Mouse (Mus musculus) heart, adult 2 months (tissue): Measurements from ENCODE around the gene Mapk8ip2. TPM values are rescaled to one million over a fixed set of nuclear protein-coding genes. Genes with fewer than 3 reads are reported as not detected.
A peak's percentile ranks its signal among the peaks of the same experiment; 100 is the strongest.

Experiments
- DNase-seq, 2 experiments: peaks; one replicate each; pipeline ENCODE4 v3.0.0; 2021
- H3K27ac ChIP-seq: fragments of 200-600 bp; 2 replicates; pipeline ENCODE4 v1.8.1; 2022
- H3K27me3 ChIP-seq: fragments of 200-500 bp; 2 replicates; pipeline ENCODE4 v1.6.1; 2012; ENCODE audit warnings: mild to moderate bottlenecking, low read length, inconsistent platforms, mixed read lengths; ENCODE audit not compliant: control insufficient read depth, insufficient read depth
- H3K36me3 ChIP-seq: fragments of 200-500 bp; 2 replicates; pipeline ENCODE4 v1.6.1; 2012; ENCODE audit warnings: low read length, inconsistent platforms; ENCODE audit not compliant: control insufficient read depth, insufficient read depth
- H3K4me1 ChIP-seq: fragments of 200-500 bp; 2 replicates; pipeline ENCODE4 v1.6.1; 2011; ENCODE audit warnings: low read length; ENCODE audit not compliant: control insufficient read depth, insufficient read depth
- H3K4me3 ChIP-seq: fragments of 200-600 bp; 2 replicates; pipeline ENCODE4 v1.8.1; 2022
- H3K79me2 ChIP-seq: fragments of 200-500 bp; replicated peaks from 2 replicates; pipeline ENCODE4 v1.6.1; 2012; ENCODE audit warnings: mild to moderate bottlenecking, inconsistent platforms, low read length, moderate library complexity, mixed read lengths; ENCODE audit not compliant: control insufficient read depth, insufficient read depth
- H3K9ac ChIP-seq: fragments of 200-500 bp; 2 replicates; pipeline ENCODE4 v1.6.1; 2012; ENCODE audit warnings: low read depth, mild to moderate bottlenecking, control low read depth, inconsistent platforms, low read length, mixed read lengths
- CTCF ChIP-seq: fragments of 200-600 bp; IDR thresholded peaks from 2 replicates; pipeline ENCODE4 v1.8.1; 2022; ENCODE audit warnings: antibody characterized with exemption, mild to moderate bottlenecking, moderate library complexity
- EP300 ChIP-seq: fragments of 200-500 bp; IDR thresholded peaks from 2 replicates; pipeline ENCODE4 v1.6.1; 2011; ENCODE audit warnings: low read depth, low read length, control low read depth; ENCODE audit not compliant: insufficient read depth
- POLR2A ChIP-seq: fragments of 200-500 bp; IDR thresholded peaks from 2 replicates; pipeline ENCODE4 v1.6.1; 2011; ENCODE audit warnings: mild to moderate bottlenecking, low read depth, low read length, control low read depth; ENCODE audit not compliant: insufficient read depth
- WGBS: fragments of 180-500 bp; shearing (Covaris S2); methylation state at CpG from one replicate; pipeline ENCODE4 v1.1.7; 2018; 5-methylcytosine and 5-hydroxymethylcytosine counted together
- intact Hi-C: fragments of 180-260 bp; cut with DNase I; formaldehyde crosslinking; loops from one replicate; pipeline ENCODE4 v1.15.1; 2025
- polyA plus RNA-seq: library from polyadenylated mRNA; depleted of rRNA; stranded (reverse); fragments of >200 nt; gene quantifications from 2 replicates; pipeline ENCODE4 v1.2.3, GENCODE M21; 2012; rRNA removed
- total RNA-seq, 2 experiments: library from RNA; stranded (reverse); gene quantifications; 2 replicates each; pipeline ENCODE4 v1.2.3; 2021

Gene Mapk8ip2
- total and polyA plus RNA-seq, 3 experiments, result 0.16 to 0.18 TPM; not detected in 1

DNA sequence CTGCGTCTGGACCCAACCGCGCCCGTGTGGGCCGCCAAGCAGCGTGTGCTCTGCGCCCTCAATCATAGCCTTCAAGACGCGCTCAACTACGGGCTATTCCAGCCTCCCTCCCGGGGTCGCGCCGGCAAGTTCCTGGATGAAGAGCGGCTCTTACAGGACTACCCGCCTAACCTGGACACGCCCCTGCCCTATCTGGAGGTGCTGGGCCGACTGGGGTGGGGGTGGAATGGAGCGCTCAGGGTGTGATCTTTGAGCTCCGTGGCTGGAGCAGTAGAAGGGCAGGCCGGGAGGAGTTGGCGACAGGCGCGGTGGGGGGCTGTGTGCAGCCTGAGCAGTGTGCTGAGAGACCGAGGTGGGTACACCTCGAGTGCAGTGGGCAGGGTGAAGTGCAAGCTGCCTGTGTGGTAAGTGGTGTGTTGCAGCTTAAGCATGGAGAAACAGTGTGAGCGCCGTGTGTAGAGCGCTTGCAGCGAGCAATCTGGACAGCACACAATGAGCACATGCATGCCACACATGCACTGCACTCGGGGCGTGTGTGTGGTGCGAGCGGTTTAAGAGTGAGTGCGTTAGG lies 46.6 kb downstream of the Mapk8ip2 start:
- peak overlapping the region; percentile 53 for H3K27ac ChIP-seq
- TF ChIP-seq EP300 (0 out of 2 replicates have a peak, but pooled peaks have one; percentile 4), CTCF (no peak)
- intact Hi-C loops, result loop anchor here (2.0 kb wide), 1 partner anchor 20 kb away; no protein-coding TSS in a partner anchor
- H3K36me3 ChIP-seq, result peaks cover 4% of the 10 kb centered on the region; the same call in 1 of the 2 replicates
- peak overlapping the region; percentile 69 for H3K9ac ChIP-seq
- peaks cover 2% of the 10 kb centered on the region; the same call in 1 of the 2 replicates for H3K79me2 ChIP-seq
- peaks cover 3% of the 10 kb centered on the region; the same call in 1 of the 2 replicates for H3K27me3 ChIP-seq
- H3K4me1 ChIP-seq, result peaks cover 20% of the 10 kb centered on the region
- H3K4me3 ChIP-seq, result peak overlapping the region; percentile 76
- 6% methylated on average over 35 of the region's 35 CpGs for WGBS
- no peak for DNase-seq

DNA sequence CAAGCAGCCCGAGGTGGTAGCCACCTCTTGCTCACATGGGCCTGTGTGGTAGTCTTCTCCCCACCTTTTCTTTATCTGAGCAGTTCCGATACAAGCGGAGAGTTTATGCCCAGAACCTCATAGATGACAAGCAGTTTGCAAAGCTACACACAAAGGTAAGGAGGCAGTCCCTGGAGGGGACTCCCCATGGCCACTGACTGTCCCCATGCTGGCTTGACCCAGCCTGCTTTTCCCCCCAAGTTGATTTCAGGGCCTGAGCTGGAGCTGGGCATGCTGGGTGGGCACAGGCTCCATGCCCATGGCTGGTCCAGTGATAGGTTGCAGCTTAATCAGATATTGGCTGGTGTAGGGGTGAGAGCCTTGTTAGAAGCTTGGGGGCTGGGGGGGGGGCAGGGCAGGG lies 47.6 kb downstream of the Mapk8ip2 start:
- peaks cover 17% of the 10 kb centered on the region for H3K4me1 ChIP-seq
- H3K36me3 ChIP-seq, result peaks cover 4% of the 10 kb centered on the region; the same call in 1 of the 2 replicates
- peaks cover 2% of the 10 kb centered on the region; the same call in 1 of the 2 replicates for H3K79me2 ChIP-seq
- intact Hi-C loops, result loop anchor here (2.0 kb wide), 1 partner anchor 19 kb away; no protein-coding TSS in a partner anchor
- TF ChIP-seq CTCF (no peak), POLR2A (no peak)
- no peak for DNase-seq
- H3K27ac ChIP-seq, result no peak overlapping the region
- H3K4me3 ChIP-seq, result peak overlapping the region; percentile 16; the same call in 1 of the 2 replicates
- H3K27me3 ChIP-seq, result peaks cover 3% of the 10 kb centered on the region; the same call in 1 of the 2 replicates
- 73% methylated on average over 3 of the region's 3 CpGs for WGBS
- H3K9ac ChIP-seq, result 0 out of 2 replicates have a peak overlapping the region, but pooled peaks have one; percentile 9

DNA sequence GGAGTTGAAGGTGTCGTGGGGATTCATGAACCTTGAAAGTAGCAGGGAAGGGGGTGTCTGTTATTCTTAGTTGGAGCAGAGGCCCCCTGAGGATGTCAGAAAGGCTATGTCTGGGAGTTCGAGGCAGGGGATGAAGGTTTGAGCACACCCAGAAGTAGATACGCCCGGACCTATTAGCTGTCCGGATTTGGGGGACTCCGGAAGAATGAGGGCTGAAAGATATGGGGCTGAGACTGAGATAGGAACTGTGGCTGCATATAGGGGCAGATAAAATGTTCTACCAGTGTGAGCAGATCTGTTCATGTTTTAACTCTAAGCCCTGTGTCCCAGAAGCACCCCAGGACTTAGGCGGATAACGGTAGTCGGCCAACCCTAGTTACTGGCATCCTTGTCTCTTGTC lies 51.1 kb downstream of the Mapk8ip2 start:
- Histone ChIP-seq H3K9ac (no peak overlapping the region), H3K4me3 (no peak overlapping the region), H3K4me1 (peaks cover 10% of the 10 kb centered on the region), H3K79me2 (peaks cover 2% of the 10 kb centered on the region; the same call in 1 of the 2 replicates), H3K36me3 (peaks cover 7% of the 10 kb centered on the region; the same call in 1 of the 2 replicates), H3K27ac (no peak overlapping the region), H3K27me3 (no peaks in the 10 kb centered on the region)
- no peak for TF ChIP-seq CTCF
- no peak for TF ChIP-seq POLR2A
- TF ChIP-seq EP300, result no peak
- intact Hi-C loops, result no loop called here
- DNase-seq, result no peak
- WGBS, result 87% methylated on average over 9 of the region's 9 CpGs

DNA sequence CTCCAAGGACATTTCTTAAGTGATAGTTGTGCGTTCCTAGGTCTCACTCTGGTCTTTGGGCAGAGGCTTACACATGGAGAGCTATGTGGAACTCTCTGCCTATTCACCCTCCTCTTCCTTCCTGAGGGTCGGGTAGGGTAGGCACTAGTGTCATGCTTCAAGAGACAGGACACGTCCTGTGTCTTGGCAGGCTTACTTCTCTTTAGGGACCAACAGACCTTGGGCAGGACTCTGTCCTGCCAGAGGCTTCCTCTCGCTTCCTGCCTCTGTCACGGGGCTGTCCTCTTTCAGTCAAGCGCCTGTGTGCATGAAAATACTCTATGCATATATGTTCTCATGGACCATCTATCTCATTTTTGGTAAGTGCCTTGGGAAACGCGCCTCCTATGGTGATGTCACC lies 54.0 kb downstream of the Mapk8ip2 start:
- Histone ChIP-seq H3K4me3 (no peak overlapping the region), H3K27ac (no peak overlapping the region), H3K79me2 (no peaks in the 10 kb centered on the region), H3K36me3 (peaks cover 19% of the 10 kb centered on the region), H3K27me3 (no peaks in the 10 kb centered on the region), H3K9ac (no peak overlapping the region), H3K4me1 (peaks cover 3% of the 10 kb centered on the region)
- WGBS, result 50% methylated on average over 8 of the region's 8 CpGs
- TF ChIP-seq POLR2A, result no peak
- no peak for TF ChIP-seq CTCF
- no peak for TF ChIP-seq EP300
- intact Hi-C loops, result no loop called here
- no peak for DNase-seq

DNA sequence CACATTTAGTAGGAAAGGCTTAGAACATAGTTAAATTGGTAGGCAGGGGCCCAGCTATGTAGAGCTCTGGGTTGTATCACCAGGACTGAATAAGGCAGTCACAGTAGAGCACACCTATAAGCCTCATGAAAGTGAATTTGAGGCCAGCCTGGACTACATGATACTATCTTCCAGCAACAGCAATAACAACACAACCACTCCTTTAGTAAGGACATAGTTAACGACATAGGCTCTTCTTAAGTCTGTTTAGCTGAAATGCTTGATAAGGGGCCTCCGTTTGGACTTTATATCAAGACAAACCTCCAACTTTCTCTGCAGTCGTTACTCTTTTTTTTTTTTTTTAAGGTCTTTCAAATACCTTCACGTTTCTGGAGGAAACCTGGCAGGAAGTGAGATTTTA lies 59.0 kb downstream of the Mapk8ip2 start:
- H3K27me3 ChIP-seq, result no peaks in the 10 kb centered on the region
- peaks cover 49% of the 10 kb centered on the region for H3K36me3 ChIP-seq
- TF ChIP-seq EP300, result no peak
- TF ChIP-seq CTCF, result no peak
- TF ChIP-seq POLR2A, result no peak
- WGBS, result 39% methylated on average over 4 of the region's 4 CpGs
- H3K79me2 ChIP-seq, result no peaks in the 10 kb centered on the region
- no peak overlapping the region for H3K9ac ChIP-seq
- no peak for DNase-seq
- no peak overlapping the region for H3K27ac ChIP-seq
- no peak overlapping the region for H3K4me3 ChIP-seq
- H3K4me1 ChIP-seq, result peaks cover 3% of the 10 kb centered on the region
- intact Hi-C loops, result no loop called here

Other genes starting within 250 kb of the Mapk8ip2 start
- gene Ppp6r2, start 242.4 kb upstream of the Mapk8ip2 start, total RNA-seq, result 10 to 100 TPM; 66.7 to 79.0 TPM
- 73.2 and 107 TPM in 2 replicates for gene Ppp6r2, start 242.4 kb upstream of the Mapk8ip2 start, polyA plus RNA-seq
- 10 to 100 TPM; 61.3 to 63.6 TPM for gene Sbf1, start 138.6 kb upstream of the Mapk8ip2 start, total RNA-seq
- gene Sbf1, start 138.6 kb upstream of the Mapk8ip2 start, polyA plus RNA-seq, result 116 and 150 TPM in 2 replicates
- gene Adm2, start 131.2 kb upstream of the Mapk8ip2 start, total RNA-seq, result not detected
- not detected in 2 replicates for gene Adm2, start 131.2 kb upstream of the Mapk8ip2 start, polyA plus RNA-seq
- not detected for gene Miox, start 119.5 kb upstream of the Mapk8ip2 start, total RNA-seq
- gene Miox, start 119.5 kb upstream of the Mapk8ip2 start, polyA plus RNA-seq, result not detected in 2 replicates
- 10 to 100 TPM; 25.7 to 26.1 TPM for gene Lmf2, start 98.3 kb upstream of the Mapk8ip2 start, total RNA-seq
- 32.9 and 33.3 TPM in 2 replicates for gene Lmf2, start 98.3 kb upstream of the Mapk8ip2 start, polyA plus RNA-seq
- gene Ncaph2, start 98.2 kb upstream of the Mapk8ip2 start, total RNA-seq, result 10 to 100 TPM; 49.3 to 55.7 TPM
- gene Ncaph2, start 98.2 kb upstream of the Mapk8ip2 start, polyA plus RNA-seq, result 69.9 and 70.0 TPM in 2 replicates
- 10 to 100 TPM; 25.1 to 29.4 TPM for gene Sco2, start 80.1 kb upstream of the Mapk8ip2 start, total RNA-seq
- 35.6 and 40.7 TPM in 2 replicates for gene Sco2, start 80.1 kb upstream of the Mapk8ip2 start, polyA plus RNA-seq
- under 1 TPM; 0.18 to 0.47 TPM for gene Tymp, start 76.9 kb upstream of the Mapk8ip2 start, total RNA-seq
- 1.1 and 1.8 TPM in 2 replicates for gene Tymp, start 76.9 kb upstream of the Mapk8ip2 start, polyA plus RNA-seq
- under 1 TPM; 0.91 to 0.94 TPM for gene Odf3b, start 74.6 kb upstream of the Mapk8ip2 start, total RNA-seq
- gene Odf3b, start 74.6 kb upstream of the Mapk8ip2 start, polyA plus RNA-seq, result 3.6 and 9.1 TPM in 2 replicates
- gene Klhdc7b, start 69.0 kb upstream of the Mapk8ip2 start, total RNA-seq, result not detected
- gene Klhdc7b, start 69.0 kb upstream of the Mapk8ip2 start, polyA plus RNA-seq, result not detected in 2 replicates
- not detected for gene Syce3, start 43.4 kb upstream of the Mapk8ip2 start, total RNA-seq
- not detected in 2 replicates for gene Syce3, start 43.4 kb upstream of the Mapk8ip2 start, polyA plus RNA-seq
- 100 to 1,000 TPM; 565 to 584 TPM for gene Cpt1b, start 28.1 kb upstream of the Mapk8ip2 start, total RNA-seq
- 786 and 953 TPM in 2 replicates for gene Cpt1b, start 28.1 kb upstream of the Mapk8ip2 start, polyA plus RNA-seq
- 1 to 10 TPM; 1.2 TPM for gene C730034F03Rik, start 24.3 kb upstream of the Mapk8ip2 start, total RNA-seq
- 1.0 and 1.1 TPM in 2 replicates for gene C730034F03Rik, start 24.3 kb upstream of the Mapk8ip2 start, polyA plus RNA-seq
- 1 to 10 TPM; 5.5 to 9.5 TPM for gene Gm44502, start 24.2 kb upstream of the Mapk8ip2 start, total RNA-seq
- 2.1 and 2.5 TPM in 2 replicates for gene Gm44502, start 24.2 kb upstream of the Mapk8ip2 start, polyA plus RNA-seq
- gene Chkb, start 24.0 kb upstream of the Mapk8ip2 start, total RNA-seq, result 10 to 100 TPM; 46.8 to 48.2 TPM
- gene Chkb, start 24.0 kb upstream of the Mapk8ip2 start, polyA plus RNA-seq, result 81.3 and 91.7 TPM in 2 replicates
- 10 to 100 TPM; 11.1 to 13.5 TPM for gene Arsa, start 23.5 kb downstream of the Mapk8ip2 start, total RNA-seq
- 19.5 and 22.1 TPM in 2 replicates for gene Arsa, start 23.5 kb downstream of the Mapk8ip2 start, polyA plus RNA-seq
- 10 to 100 TPM; 44.3 to 52.2 TPM for gene Shank3, start 45.7 kb downstream of the Mapk8ip2 start, total RNA-seq
- gene Shank3, start 45.7 kb downstream of the Mapk8ip2 start, polyA plus RNA-seq, result 29.6 and 31.0 TPM in 2 replicates
- gene Acr, start 114.4 kb downstream of the Mapk8ip2 start, total RNA-seq, result under 1 TPM in 1 of 2 experiments, not detected in 1; 0.57 TPM
- gene Acr, start 114.4 kb downstream of the Mapk8ip2 start, polyA plus RNA-seq, result 1.4 and 1.6 TPM in 2 replicates
- gene Rabl2, start 138.0 kb downstream of the Mapk8ip2 start, total RNA-seq, result 1 to 10 TPM; 3.7 to 4.2 TPM
- 5.2 and 11.0 TPM in 2 replicates for gene Rabl2, start 138.0 kb downstream of the Mapk8ip2 start, polyA plus RNA-seq